Mouse (Mus musculus): ENCODE data around the gene Lcorl. TPM values are rescaled to one million over a fixed set of nuclear protein-coding genes. Genes with fewer than 3 reads are reported as not detected.

Gene Lcorl
- polyA plus RNA-seq, 1 experiment from 2014 or later = 6.7 TPM

DNA sequence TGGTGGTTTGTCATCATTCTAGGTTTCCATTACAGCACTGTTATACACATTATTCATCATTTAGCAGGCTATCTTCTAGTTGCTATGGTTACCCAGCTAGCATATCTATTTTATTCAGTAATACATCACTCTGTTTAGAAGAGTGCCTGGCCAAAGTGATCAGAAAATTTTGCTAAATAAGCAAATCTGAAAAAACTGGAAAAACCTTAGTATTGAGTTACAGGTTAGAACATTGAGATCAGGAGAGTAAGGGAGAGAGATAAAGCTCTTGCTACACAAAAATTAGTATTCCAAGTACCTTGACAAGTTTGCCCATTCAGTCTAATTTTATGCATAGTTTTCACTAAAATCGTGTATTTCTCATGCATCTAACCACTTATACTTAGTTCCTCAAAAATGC is 119.5 kb downstream of the Lcorl start:
- ATAC-seq (ENCODE audit: low read depth) = no peak
- 73% methylated on average over 1 of the region's 1 CpGs for WGBS (ENCODE audit: insufficient replicate concordance)

DNA sequence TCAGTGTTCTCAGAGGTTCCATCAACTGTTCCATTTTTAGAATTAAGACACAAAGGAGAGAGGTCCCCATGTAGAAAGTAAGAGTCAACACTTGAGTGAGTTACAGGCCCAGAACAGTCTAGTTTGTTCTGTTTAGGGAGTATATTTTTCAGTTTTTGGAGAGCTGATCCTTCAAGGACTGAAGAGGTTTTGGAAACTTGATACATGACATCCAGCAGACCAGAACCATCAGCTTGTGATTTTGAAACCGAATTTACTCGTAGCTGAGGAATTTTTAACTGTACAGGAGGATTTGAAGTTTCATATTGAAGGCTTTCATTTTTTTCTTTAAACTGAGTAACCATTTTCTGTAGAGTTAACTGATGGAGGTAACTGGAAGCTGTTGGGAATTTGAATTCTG is 123.7 kb downstream of the Lcorl start:
- Histone ChIP-seq H3K36me3 (ENCODE audit: control insufficient read depth, insufficient read depth) (no peaks in the 10 kb centered on the region), H3K27ac (ENCODE audit: low read length) (no peak overlapping the region), H3K9ac (ENCODE audit: low read depth, low read length) (no peak overlapping the region), H3K9me3 (replicated peaks; ENCODE audit: control insufficient read depth, low read length) (no peaks in the 10 kb centered on the region), H3K4me3 (ENCODE audit: low read depth, low read length) (no peak overlapping the region), H3K4me1 (ENCODE audit: control insufficient read depth, low read depth, low read length) (no peaks in the 10 kb centered on the region), H3K27me3 (ENCODE audit: control insufficient read depth, insufficient read depth, low read depth, low read length) (no peaks in the 10 kb centered on the region), H3K4me2 (ENCODE audit: low read depth, low read length) (no peak overlapping the region)
- WGBS (ENCODE audit: insufficient replicate concordance) = 77% methylated on average over 2 of the region's 2 CpGs
- ATAC-seq (ENCODE audit: low read depth) = no peak

More for the DNA sequence above, 119.5 kb downstream of the Lcorl start:
- Histone ChIP-seq H3K4me1 (ENCODE audit: control insufficient read depth, low read depth, low read length) (no peaks in the 10 kb centered on the region), H3K4me3 (ENCODE audit: low read depth, low read length) (no peak overlapping the region), H3K36me3 (ENCODE audit: control insufficient read depth, insufficient read depth) (no peaks in the 10 kb centered on the region), H3K27ac (ENCODE audit: low read length) (no peak overlapping the region), H3K4me2 (ENCODE audit: low read depth, low read length) (no peak overlapping the region), H3K9ac (ENCODE audit: low read depth, low read length) (no peak overlapping the region), H3K9me3 (replicated peaks; ENCODE audit: control insufficient read depth, low read length) (no peaks in the 10 kb centered on the region), H3K27me3 (ENCODE audit: control insufficient read depth, insufficient read depth, low read depth, low read length) (no peaks in the 10 kb centered on the region)

GRCm38 (mm10) chr5:45718848-45719488 is 138.4 kb downstream of the Lcorl start:
- no peak for ATAC-seq (ENCODE audit: low read depth)
- Histone ChIP-seq H3K4me2 (ENCODE audit: low read depth, low read length) (no peak overlapping the region), H3K27ac (ENCODE audit: low read length) (no peak overlapping the region), H3K36me3 (ENCODE audit: control insufficient read depth, insufficient read depth) (no peaks in the 10 kb centered on the region), H3K27me3 (ENCODE audit: control insufficient read depth, insufficient read depth, low read depth, low read length) (no peaks in the 10 kb centered on the region), H3K9me3 (replicated peaks; ENCODE audit: control insufficient read depth, low read length) (no peaks in the 10 kb centered on the region), H3K9ac (ENCODE audit: low read depth, low read length) (no peak overlapping the region), H3K4me3 (ENCODE audit: low read depth, low read length) (no peak overlapping the region), H3K4me1 (ENCODE audit: control insufficient read depth, low read depth, low read length) (no peaks in the 10 kb centered on the region)
- 34% methylated on average over 6 of the region's 6 CpGs for WGBS (ENCODE audit: insufficient replicate concordance)

DNA sequence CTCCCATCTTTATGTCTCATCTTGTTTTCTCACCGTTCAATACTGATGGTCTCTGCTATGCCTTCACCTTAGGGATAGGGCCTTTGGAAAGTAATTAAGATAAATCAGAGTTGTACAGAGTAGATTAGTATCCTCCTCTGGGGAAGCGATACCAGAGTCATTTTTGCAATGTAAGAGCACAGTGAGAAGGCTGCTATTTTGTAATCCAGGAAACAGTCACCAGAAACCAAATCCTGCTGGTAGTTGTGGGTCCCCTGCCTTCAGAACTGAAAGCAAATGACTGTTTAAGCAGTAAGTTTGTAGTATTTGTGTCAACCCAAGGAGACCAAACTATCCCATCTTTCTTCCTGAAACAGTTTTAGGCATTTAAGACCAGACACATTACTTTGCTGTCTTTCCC is 147.8 kb downstream of the Lcorl start:
- Histone ChIP-seq H3K9me3 (replicated peaks; ENCODE audit: control insufficient read depth, low read length) (no peaks in the 10 kb centered on the region), H3K27me3 (ENCODE audit: control insufficient read depth, insufficient read depth, low read depth, low read length) (no peaks in the 10 kb centered on the region), H3K36me3 (ENCODE audit: control insufficient read depth, insufficient read depth) (peaks cover 2% of the 10 kb centered on the region; the same call in 1 of the 2 replicates), H3K4me1 (ENCODE audit: control insufficient read depth, low read depth, low read length) (no peaks in the 10 kb centered on the region), H3K4me2 (ENCODE audit: low read depth, low read length) (no peak overlapping the region), H3K4me3 (ENCODE audit: low read depth, low read length) (no peak overlapping the region), H3K9ac (ENCODE audit: low read depth, low read length) (no peak overlapping the region), H3K27ac (ENCODE audit: low read length) (no peak overlapping the region)
- 83% methylated on average over 2 of the region's 2 CpGs for WGBS (ENCODE audit: insufficient replicate concordance)
- ATAC-seq (ENCODE audit: low read depth) = no peak

GRCm38 (mm10) chr5:45706811-45707210 is 150.6 kb downstream of the Lcorl start:
- ATAC-seq (ENCODE audit: low read depth) = no peak
- H3K36me3 ChIP-seq (ENCODE audit: control insufficient read depth, insufficient read depth) = peaks cover 6% of the 10 kb centered on the region
- H3K27ac ChIP-seq (ENCODE audit: low read length) = no peak overlapping the region
- H3K4me3 ChIP-seq (ENCODE audit: low read depth, low read length) = no peak overlapping the region
- 67% methylated on average over 2 of the region's 2 CpGs for WGBS (ENCODE audit: insufficient replicate concordance)
- H3K4me2 ChIP-seq (ENCODE audit: low read depth, low read length) = no peak overlapping the region
- H3K9me3 ChIP-seq (replicated peaks; ENCODE audit: control insufficient read depth, low read length) = no peaks in the 10 kb centered on the region
- H3K4me1 ChIP-seq (ENCODE audit: control insufficient read depth, low read depth, low read length) = no peaks in the 10 kb centered on the region
- H3K27me3 ChIP-seq (ENCODE audit: control insufficient read depth, insufficient read depth, low read depth, low read length) = no peaks in the 10 kb centered on the region
- no peak overlapping the region for H3K9ac ChIP-seq (ENCODE audit: low read depth, low read length)

- H3K9me3 ChIP-seq (replicated peaks; ENCODE audit: control insufficient read depth, low read length) = no peaks in the 10 kb centered on the region
- H3K4me1 ChIP-seq (ENCODE audit: control insufficient read depth, low read depth, low read length) = no peaks in the 10 kb centered on the region
- no peak for ATAC-seq (ENCODE audit: low read depth)
- no peak overlapping the region for H3K4me3 ChIP-seq (ENCODE audit: low read depth, low read length)
- 82% methylated on average over 6 of the region's 6 CpGs for WGBS (ENCODE audit: insufficient replicate concordance)
- H3K27ac ChIP-seq (ENCODE audit: low read length) = no peak overlapping the region
- H3K36me3 ChIP-seq (ENCODE audit: control insufficient read depth, insufficient read depth) = peaks cover 11% of the 10 kb centered on the region
- no peak overlapping the region for H3K4me2 ChIP-seq (ENCODE audit: low read depth, low read length)
- no peaks in the 10 kb centered on the region for H3K27me3 ChIP-seq (ENCODE audit: control insufficient read depth, insufficient read depth, low read depth, low read length)
- H3K9ac ChIP-seq (ENCODE audit: low read depth, low read length) = no peak overlapping the region
These were observed 165.7 kb downstream of the Lcorl start for GRCm38 (mm10) chr5:45691678-45692077.

DNA sequence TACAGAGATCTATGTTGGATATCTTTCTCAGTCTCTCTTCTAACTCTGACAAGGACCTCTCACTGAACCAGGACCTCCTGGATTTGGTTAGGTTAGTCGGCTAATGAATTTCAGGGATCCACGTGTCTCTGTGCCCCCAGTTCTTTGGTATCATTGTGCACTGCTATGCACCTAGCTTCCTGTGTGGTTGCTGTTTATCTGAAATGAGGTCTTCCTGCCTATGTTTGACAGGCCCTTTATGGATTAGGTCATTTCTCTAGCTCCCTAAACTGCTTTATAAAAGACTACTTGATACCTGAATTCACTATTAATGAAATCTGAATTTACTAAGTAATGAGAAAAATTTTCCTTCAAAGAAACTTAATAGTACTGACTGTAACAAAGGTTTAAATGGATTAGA is 166.6 kb downstream of the Lcorl start:
- H3K36me3 ChIP-seq (ENCODE audit: control insufficient read depth, insufficient read depth) = peaks cover 12% of the 10 kb centered on the region
- H3K4me1 ChIP-seq (ENCODE audit: control insufficient read depth, low read depth, low read length) = no peaks in the 10 kb centered on the region
- 31% methylated on average over 2 of the region's 2 CpGs for WGBS (ENCODE audit: insufficient replicate concordance)
- ATAC-seq (ENCODE audit: low read depth) = no peak
- no peaks in the 10 kb centered on the region for H3K27me3 ChIP-seq (ENCODE audit: control insufficient read depth, insufficient read depth, low read depth, low read length)
- no peaks in the 10 kb centered on the region for H3K9me3 ChIP-seq (replicated peaks; ENCODE audit: control insufficient read depth, low read length)
- no peak overlapping the region for H3K4me2 ChIP-seq (ENCODE audit: low read depth, low read length)
- no peak overlapping the region for H3K27ac ChIP-seq (ENCODE audit: low read length)
- H3K9ac ChIP-seq (ENCODE audit: low read depth, low read length) = no peak overlapping the region
- H3K4me3 ChIP-seq (ENCODE audit: low read depth, low read length) = no peak overlapping the region

DNA sequence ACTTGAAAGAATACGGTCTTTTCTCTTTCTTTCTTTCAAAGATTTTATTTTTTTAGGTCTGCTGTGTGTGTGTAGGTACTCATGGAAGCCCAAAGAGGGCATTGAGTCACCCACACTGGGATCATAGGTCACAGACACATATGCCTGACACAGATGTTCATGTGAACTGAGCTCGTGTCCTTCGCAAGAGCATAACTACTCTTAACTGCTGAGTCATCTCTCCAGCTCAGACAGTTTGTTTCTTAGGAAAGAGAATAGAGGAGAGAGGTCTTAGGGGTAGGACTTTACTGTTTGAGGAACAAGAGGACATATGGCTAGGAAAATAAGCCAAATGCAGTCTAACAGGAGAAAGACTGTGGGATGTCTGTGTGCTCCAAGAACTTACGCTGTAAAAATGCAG is 168.3 kb downstream of the Lcorl start:
- no peak for ATAC-seq (ENCODE audit: low read depth)
- WGBS (ENCODE audit: insufficient replicate concordance) = 64% methylated on average over 4 of the region's 4 CpGs
- peaks cover 16% of the 10 kb centered on the region for H3K36me3 ChIP-seq (ENCODE audit: control insufficient read depth, insufficient read depth)

GRCm38 (mm10) chr5:45686223-45686622 is 171.2 kb downstream of the Lcorl start:
- Histone ChIP-seq H3K4me1 (ENCODE audit: control insufficient read depth, low read depth, low read length) (no peaks in the 10 kb centered on the region), H3K9me3 (replicated peaks; ENCODE audit: control insufficient read depth, low read length) (no peaks in the 10 kb centered on the region), H3K27me3 (ENCODE audit: control insufficient read depth, insufficient read depth, low read depth, low read length) (no peaks in the 10 kb centered on the region), H3K4me2 (ENCODE audit: low read depth, low read length) (no peak overlapping the region), H3K27ac (ENCODE audit: low read length) (no peak overlapping the region), H3K4me3 (ENCODE audit: low read depth, low read length) (no peak overlapping the region), H3K36me3 (ENCODE audit: control insufficient read depth, insufficient read depth) (peaks cover 16% of the 10 kb centered on the region), H3K9ac (ENCODE audit: low read depth, low read length) (no peak overlapping the region)
- no peak for ATAC-seq (ENCODE audit: low read depth)
- 88% methylated on average over 3 of the region's 3 CpGs for WGBS (ENCODE audit: insufficient replicate concordance)

More for the DNA sequence above, 168.3 kb downstream of the Lcorl start:
- Histone ChIP-seq H3K4me2 (ENCODE audit: low read depth, low read length) (no peak overlapping the region), H3K27me3 (ENCODE audit: control insufficient read depth, insufficient read depth, low read depth, low read length) (no peaks in the 10 kb centered on the region), H3K27ac (ENCODE audit: low read length) (no peak overlapping the region), H3K9me3 (replicated peaks; ENCODE audit: control insufficient read depth, low read length) (no peaks in the 10 kb centered on the region), H3K4me1 (ENCODE audit: control insufficient read depth, low read depth, low read length) (no peaks in the 10 kb centered on the region), H3K9ac (ENCODE audit: low read depth, low read length) (no peak overlapping the region), H3K4me3 (ENCODE audit: low read depth, low read length) (no peak overlapping the region)
